Mouse (Mus musculus): Measurements from ENCODE around the gene Mip. TPM values are rescaled to one million over a fixed set of nuclear protein-coding genes. Genes with fewer than 3 reads are reported as not detected.
"Not testable (repeated sequence)": the region's sequence is repeated elsewhere in the genome, so short reads cannot be mapped to it uniquely, and the experiment has no call there.

The Mip gene
- total RNA-seq, 2 experiments from 2014 or later, result not detected

GRCm38 (mm10) chr10:128247020-128247732 lies 21.5 kb downstream of the Mip start:
- peak; percentile 62 for DNase-seq (ENCODE audit: low spot score)

GRCm38 (mm10) chr10:128250565-128250964 lies 24.9 kb downstream of the Mip start:
- DNase-seq (ENCODE audit: low spot score), result no peak

- no peak for DNase-seq (ENCODE audit: low spot score)
Observed at GRCm38 (mm10) chr10:128253677-128254255, 28.1 kb downstream of the Mip start, which contains the start of gene Apon. Gene Apon, plus strand, starts transcription at chr10:128254096.

GRCm38 (mm10) chr10:128255925-128256324 lies 30.3 kb downstream of the Mip start:
- no peak for DNase-seq (ENCODE audit: low spot score)

- no peak for DNase-seq (ENCODE audit: low spot score)
Observed at GRCm38 (mm10) chr10:128256328-128256727, 30.7 kb downstream of the Mip start.

GRCm38 (mm10) chr10:128258953-128259352 lies 33.3 kb downstream of the Mip start:
- DNase-seq (ENCODE audit: low spot score), result no peak

GRCm38 (mm10) chr10:128259946-128260345 lies 34.3 kb downstream of the Mip start:
- DNase-seq (ENCODE audit: low spot score), result no peak

- DNase-seq (ENCODE audit: low spot score), result not testable (repeated sequence)
Observed at GRCm38 (mm10) chr10:128260376-128260775, 34.7 kb downstream of the Mip start.

GRCm38 (mm10) chr10:128262300-128262699 lies 36.7 kb downstream of the Mip start:
- DNase-seq (ENCODE audit: low spot score), result no peak

GRCm38 (mm10) chr10:128263393-128264310 lies 38.0 kb downstream of the Mip start:
- DNase-seq (ENCODE audit: low spot score), result no peak

- DNase-seq (ENCODE audit: low spot score), result no peak
Observed at GRCm38 (mm10) chr10:128268371-128268770, 42.7 kb downstream of the Mip start, which contains the start of gene Apof. Gene Apof, plus strand, starts transcription at chr10:128268671.

GRCm38 (mm10) chr10:128269206-128269910 lies 43.7 kb downstream of the Mip start:
- no peak for DNase-seq (ENCODE audit: low spot score)

GRCm38 (mm10) chr10:128270287-128270841 lies 44.7 kb downstream of the Mip start, which contains the start of gene Stat2:
Gene Stat2, plus strand, starts transcription at chr10:128270559.
- DNase-seq (ENCODE audit: low spot score), result peak; percentile 98

- DNase-seq (ENCODE audit: low spot score), result no peak
Observed at GRCm38 (mm10) chr10:128270866-128271265, 45.2 kb downstream of the Mip start.

- no peak for DNase-seq (ENCODE audit: low spot score)
Observed at GRCm38 (mm10) chr10:128271883-128272282, 46.2 kb downstream of the Mip start.

- DNase-seq (ENCODE audit: low spot score), result not testable (repeated sequence)
Observed at GRCm38 (mm10) chr10:128272819-128273439, 47.3 kb downstream of the Mip start.

GRCm38 (mm10) chr10:128275374-128275773 lies 49.7 kb downstream of the Mip start:
- DNase-seq (ENCODE audit: low spot score), result not testable (repeated sequence)

GRCm38 (mm10) chr10:128278158-128278557 lies 52.5 kb downstream of the Mip start:
- DNase-seq (ENCODE audit: low spot score), result no peak

- DNase-seq (ENCODE audit: low spot score), result no peak
Observed at GRCm38 (mm10) chr10:128280943-128281342, 55.3 kb downstream of the Mip start.

All from gastrocnemius, adult 18-20 months (tissue).